Mouse (Mus musculus): Measurements from ENCODE around the gene Psmd7. TPM values are rescaled to one million over a fixed set of nuclear protein-coding genes. Genes with fewer than 3 reads are reported as not detected.
A peak's percentile ranks its signal among the peaks of the same experiment; 100 is the strongest.

The Psmd7 gene
- polyA plus RNA-seq, 1 experiment = 67.1 TPM

GRCm38 (mm10) chr8:107587429-107587994 is 752 bp downstream of the Psmd7 start:
- Histone ChIP-seq H3K27ac (ENCODE audit: control insufficient read depth, insufficient read depth, low read depth, low read length, poor library complexity) (peak overlapping the region; percentile 79), H3K4me3 (replicated peaks; ENCODE audit: control insufficient read depth, low read depth, low read length) (peak overlapping the region; percentile 100), H3K4me1 (ENCODE audit: control insufficient read depth, insufficient read depth, low read length) (no peaks in the 10 kb centered on the region; the same call in 1 of the 2 replicates)
- TF ChIP-seq POLR2A (IDR thresholded peaks at IDR 0.05; ENCODE audit: borderline replicate concordance, control insufficient read depth, low read depth, low read length) (no peak), CTCF (IDR thresholded peaks at IDR 0.05; ENCODE audit: control insufficient read depth, insufficient read depth, low read length) (no peak)
- WGBS = 1% methylated on average over 17 of the region's 17 CpGs

GRCm38 (mm10) chr8:107582136-107582535 is 6.1 kb downstream of the Psmd7 start:
- TF ChIP-seq CTCF (IDR thresholded peaks at IDR 0.05; ENCODE audit: control insufficient read depth, insufficient read depth, low read length) = no peak
- no peak for TF ChIP-seq POLR2A (IDR thresholded peaks at IDR 0.05; ENCODE audit: borderline replicate concordance, control insufficient read depth, low read depth, low read length)
- H3K27ac ChIP-seq (ENCODE audit: control insufficient read depth, insufficient read depth, low read depth, low read length, poor library complexity) = no peak overlapping the region
- WGBS = 90% methylated on average over 11 of the region's 11 CpGs
- peaks cover 3% of the 10 kb centered on the region for H3K4me1 ChIP-seq (ENCODE audit: control insufficient read depth, insufficient read depth, low read length)
- H3K4me3 ChIP-seq (replicated peaks; ENCODE audit: control insufficient read depth, low read depth, low read length) = no peak overlapping the region

GRCm38 (mm10) chr8:107581536-107581935 is 6.7 kb downstream of the Psmd7 start:
- WGBS = 97% methylated on average over 4 of the region's 4 CpGs
- no peak overlapping the region for H3K27ac ChIP-seq (ENCODE audit: control insufficient read depth, insufficient read depth, low read depth, low read length, poor library complexity)
- H3K4me1 ChIP-seq (ENCODE audit: control insufficient read depth, insufficient read depth, low read length) = peaks cover 3% of the 10 kb centered on the region
- no peak for TF ChIP-seq POLR2A (IDR thresholded peaks at IDR 0.05; ENCODE audit: borderline replicate concordance, control insufficient read depth, low read depth, low read length)
- TF ChIP-seq CTCF (IDR thresholded peaks at IDR 0.05; ENCODE audit: control insufficient read depth, insufficient read depth, low read length) = no peak
- H3K4me3 ChIP-seq (replicated peaks; ENCODE audit: control insufficient read depth, low read depth, low read length) = no peak overlapping the region

GRCm38 (mm10) chr8:107580879-107581278 is 7.4 kb downstream of the Psmd7 start:
- WGBS = 80% methylated on average over 13 of the region's 13 CpGs
- H3K4me1 ChIP-seq (ENCODE audit: control insufficient read depth, insufficient read depth, low read length) = peaks cover 3% of the 10 kb centered on the region
- TF ChIP-seq POLR2A (IDR thresholded peaks at IDR 0.05; ENCODE audit: borderline replicate concordance, control insufficient read depth, low read depth, low read length) = no peak
- TF ChIP-seq CTCF (IDR thresholded peaks at IDR 0.05; ENCODE audit: control insufficient read depth, insufficient read depth, low read length) = no peak

GRCm38 (mm10) chr8:107578541-107578940 is 9.7 kb downstream of the Psmd7 start:
- TF ChIP-seq POLR2A (IDR thresholded peaks at IDR 0.05; ENCODE audit: borderline replicate concordance, control insufficient read depth, low read depth, low read length) = no peak
- TF ChIP-seq CTCF (IDR thresholded peaks at IDR 0.05; ENCODE audit: control insufficient read depth, insufficient read depth, low read length) = no peak
- H3K4me1 ChIP-seq (ENCODE audit: control insufficient read depth, insufficient read depth, low read length) = peaks cover 6% of the 10 kb centered on the region
- 65% methylated on average over 8 of the region's 8 CpGs for WGBS

More at GRCm38 (mm10) chr8:107580879-107581278, 7.4 kb downstream of the Psmd7 start:
- no peak overlapping the region for H3K4me3 ChIP-seq (replicated peaks; ENCODE audit: control insufficient read depth, low read depth, low read length)
- H3K27ac ChIP-seq (ENCODE audit: control insufficient read depth, insufficient read depth, low read depth, low read length, poor library complexity) = no peak overlapping the region

GRCm38 (mm10) chr8:107578132-107578531 is 10.1 kb downstream of the Psmd7 start:
- H3K27ac ChIP-seq (ENCODE audit: control insufficient read depth, insufficient read depth, low read depth, low read length, poor library complexity) = 0 out of 2 replicates have a peak overlapping the region, but pooled peaks have one; percentile 15
- 10% methylated on average over 8 of the region's 8 CpGs for WGBS

More at GRCm38 (mm10) chr8:107578541-107578940, 9.7 kb downstream of the Psmd7 start:
- Histone ChIP-seq H3K27ac (ENCODE audit: control insufficient read depth, insufficient read depth, low read depth, low read length, poor library complexity) (0 out of 2 replicates have a peak overlapping the region, but pooled peaks have one; percentile 15), H3K4me3 (replicated peaks; ENCODE audit: control insufficient read depth, low read depth, low read length) (no peak overlapping the region)

GRCm38 (mm10) chr8:107577640-107578039 is 10.6 kb downstream of the Psmd7 start:
- Histone ChIP-seq H3K27ac (ENCODE audit: control insufficient read depth, insufficient read depth, low read depth, low read length, poor library complexity) (peak overlapping the region; percentile 6; the same call in 1 of the 2 replicates), H3K4me3 (replicated peaks; ENCODE audit: control insufficient read depth, low read depth, low read length) (no peak overlapping the region)

More at GRCm38 (mm10) chr8:107578132-107578531, 10.1 kb downstream of the Psmd7 start:
- H3K4me1 ChIP-seq (ENCODE audit: control insufficient read depth, insufficient read depth, low read length) = peaks cover 6% of the 10 kb centered on the region
- TF ChIP-seq POLR2A (IDR thresholded peaks at IDR 0.05; ENCODE audit: borderline replicate concordance, control insufficient read depth, low read depth, low read length) = no peak
- no peak for TF ChIP-seq CTCF (IDR thresholded peaks at IDR 0.05; ENCODE audit: control insufficient read depth, insufficient read depth, low read length)
- no peak overlapping the region for H3K4me3 ChIP-seq (replicated peaks; ENCODE audit: control insufficient read depth, low read depth, low read length)

GRCm38 (mm10) chr8:107576702-107577101 is 11.6 kb downstream of the Psmd7 start:
- H3K4me1 ChIP-seq (ENCODE audit: control insufficient read depth, insufficient read depth, low read length) = peaks cover 6% of the 10 kb centered on the region
- H3K4me3 ChIP-seq (replicated peaks; ENCODE audit: control insufficient read depth, low read depth, low read length) = peak overlapping the region; percentile 10
- 13% methylated on average over 10 of the region's 10 CpGs for WGBS
- no peak overlapping the region for H3K27ac ChIP-seq (ENCODE audit: control insufficient read depth, insufficient read depth, low read depth, low read length, poor library complexity)
- TF ChIP-seq POLR2A (IDR thresholded peaks at IDR 0.05; ENCODE audit: borderline replicate concordance, control insufficient read depth, low read depth, low read length) (no peak), CTCF (IDR thresholded peaks at IDR 0.05; ENCODE audit: control insufficient read depth, insufficient read depth, low read length) (peak; percentile 59; the same call in 1 of the 2 replicates)

More at GRCm38 (mm10) chr8:107577640-107578039, 10.6 kb downstream of the Psmd7 start:
- no peak for TF ChIP-seq CTCF (IDR thresholded peaks at IDR 0.05; ENCODE audit: control insufficient read depth, insufficient read depth, low read length)
- no peak for TF ChIP-seq POLR2A (IDR thresholded peaks at IDR 0.05; ENCODE audit: borderline replicate concordance, control insufficient read depth, low read depth, low read length)
- WGBS = 20% methylated on average over 4 of the region's 4 CpGs
- peaks cover 6% of the 10 kb centered on the region for H3K4me1 ChIP-seq (ENCODE audit: control insufficient read depth, insufficient read depth, low read length)

Measured in bone marrow, adult 2 months (tissue).